Mouse (Mus musculus): ENCODE results near the gene Plek2. TPM values are rescaled to one million over a fixed set of nuclear protein-coding genes. Genes with fewer than 3 reads are reported as not detected.

Gene Plek2
- polyA plus RNA-seq (2012; rRNA removed), result 0.22 and 0.36 TPM in 2 replicates

- no peaks in the 10 kb centered on the region for H3K36me3 ChIP-seq (ENCODE audit: control insufficient read depth, insufficient read depth, low read length)
- H3K27ac ChIP-seq (ENCODE audit: control insufficient read depth, insufficient read depth, low read depth, low read length), result no peak within 1 kb of the TSS
- TF ChIP-seq CTCF (IDR thresholded peaks at IDR 0.05; ENCODE audit: control insufficient read depth, insufficient read depth, insufficient replicate concordance, low read depth, low read length) (peak; percentile 18; the same call in 1 of the 2 replicates), POLR2A (IDR thresholded peaks at IDR 0.05; ENCODE audit: control insufficient read depth, low read depth, low read length) (no peak)
- peaks cover 14% of the 10 kb centered on the region for H3K4me1 ChIP-seq (ENCODE audit: control insufficient read depth, insufficient read depth, low read length)
- H3K4me3 ChIP-seq (ENCODE audit: control insufficient read depth, low read depth, low read length), result peak within 1 kb of the TSS; percentile 87
- peaks cover 1% of the 10 kb centered on the region for H3K27me3 ChIP-seq (ENCODE audit: control insufficient read depth, insufficient read depth, low read length)
These were observed at the start of gene Plek2 for GRCm38 (mm10) chr12:78906707-78907162. Gene Plek2 (minus strand): TSS chr12:78906964.

- no peaks in the 10 kb centered on the region for H3K27me3 ChIP-seq (ENCODE audit: control insufficient read depth, insufficient read depth, low read length)
- H3K4me3 ChIP-seq (ENCODE audit: control insufficient read depth, low read depth, low read length), result no peak overlapping the region
- H3K27ac ChIP-seq (ENCODE audit: control insufficient read depth, insufficient read depth, low read depth, low read length), result no peak overlapping the region
- no peaks in the 10 kb centered on the region for H3K36me3 ChIP-seq (ENCODE audit: control insufficient read depth, insufficient read depth, low read length)
- TF ChIP-seq CTCF (IDR thresholded peaks at IDR 0.05; ENCODE audit: control insufficient read depth, insufficient read depth, insufficient replicate concordance, low read depth, low read length) (no peak), POLR2A (IDR thresholded peaks at IDR 0.05; ENCODE audit: control insufficient read depth, low read depth, low read length) (no peak)
- no peaks in the 10 kb centered on the region for H3K4me1 ChIP-seq (ENCODE audit: control insufficient read depth, insufficient read depth, low read length)
These were observed 49.6 kb upstream of the Plek2 start for GRCm38 (mm10) chr12:78956405-78956804.

- Histone ChIP-seq H3K4me3 (ENCODE audit: control insufficient read depth, low read depth, low read length) (no peak overlapping the region), H3K36me3 (ENCODE audit: control insufficient read depth, insufficient read depth, low read length) (no peaks in the 10 kb centered on the region), H3K27ac (ENCODE audit: control insufficient read depth, insufficient read depth, low read depth, low read length) (no peak overlapping the region), H3K27me3 (ENCODE audit: control insufficient read depth, insufficient read depth, low read length) (no peaks in the 10 kb centered on the region), H3K4me1 (ENCODE audit: control insufficient read depth, insufficient read depth, low read length) (no peaks in the 10 kb centered on the region)
- TF ChIP-seq POLR2A (IDR thresholded peaks at IDR 0.05; ENCODE audit: control insufficient read depth, low read depth, low read length) (no peak), CTCF (IDR thresholded peaks at IDR 0.05; ENCODE audit: control insufficient read depth, insufficient read depth, insufficient replicate concordance, low read depth, low read length) (no peak)
These were observed 45.7 kb upstream of the Plek2 start for GRCm38 (mm10) chr12:78952484-78952883.

- Histone ChIP-seq H3K4me3 (ENCODE audit: control insufficient read depth, low read depth, low read length) (no peak overlapping the region), H3K4me1 (ENCODE audit: control insufficient read depth, insufficient read depth, low read length) (no peaks in the 10 kb centered on the region), H3K27ac (ENCODE audit: control insufficient read depth, insufficient read depth, low read depth, low read length) (no peak overlapping the region), H3K27me3 (ENCODE audit: control insufficient read depth, insufficient read depth, low read length) (no peaks in the 10 kb centered on the region), H3K36me3 (ENCODE audit: control insufficient read depth, insufficient read depth, low read length) (no peaks in the 10 kb centered on the region)
- no peak for TF ChIP-seq CTCF (IDR thresholded peaks at IDR 0.05; ENCODE audit: control insufficient read depth, insufficient read depth, insufficient replicate concordance, low read depth, low read length)
- TF ChIP-seq POLR2A (IDR thresholded peaks at IDR 0.05; ENCODE audit: control insufficient read depth, low read depth, low read length), result no peak
These were observed 45.3 kb upstream of the Plek2 start for GRCm38 (mm10) chr12:78952053-78952452.

GRCm38 (mm10) chr12:78947661-78948060 is 40.9 kb upstream of the Plek2 start:
- no peak overlapping the region for H3K27ac ChIP-seq (ENCODE audit: control insufficient read depth, insufficient read depth, low read depth, low read length)
- no peaks in the 10 kb centered on the region for H3K4me1 ChIP-seq (ENCODE audit: control insufficient read depth, insufficient read depth, low read length)
- H3K36me3 ChIP-seq (ENCODE audit: control insufficient read depth, insufficient read depth, low read length), result no peaks in the 10 kb centered on the region
- TF ChIP-seq CTCF (IDR thresholded peaks at IDR 0.05; ENCODE audit: control insufficient read depth, insufficient read depth, insufficient replicate concordance, low read depth, low read length) (no peak), POLR2A (IDR thresholded peaks at IDR 0.05; ENCODE audit: control insufficient read depth, low read depth, low read length) (no peak)
- no peaks in the 10 kb centered on the region for H3K27me3 ChIP-seq (ENCODE audit: control insufficient read depth, insufficient read depth, low read length)
- H3K4me3 ChIP-seq (ENCODE audit: control insufficient read depth, low read depth, low read length), result no peak overlapping the region

GRCm38 (mm10) chr12:78947161-78947560 is 40.4 kb upstream of the Plek2 start:
- no peak for TF ChIP-seq CTCF (IDR thresholded peaks at IDR 0.05; ENCODE audit: control insufficient read depth, insufficient read depth, insufficient replicate concordance, low read depth, low read length)
- no peak for TF ChIP-seq POLR2A (IDR thresholded peaks at IDR 0.05; ENCODE audit: control insufficient read depth, low read depth, low read length)
- H3K27me3 ChIP-seq (ENCODE audit: control insufficient read depth, insufficient read depth, low read length), result no peaks in the 10 kb centered on the region

GRCm38 (mm10) chr12:78942931-78943330 is 36.2 kb upstream of the Plek2 start:
- no peak overlapping the region for H3K4me3 ChIP-seq (ENCODE audit: control insufficient read depth, low read depth, low read length)
- TF ChIP-seq POLR2A (IDR thresholded peaks at IDR 0.05; ENCODE audit: control insufficient read depth, low read depth, low read length), result no peak
- TF ChIP-seq CTCF (IDR thresholded peaks at IDR 0.05; ENCODE audit: control insufficient read depth, insufficient read depth, insufficient replicate concordance, low read depth, low read length), result no peak
- H3K27ac ChIP-seq (ENCODE audit: control insufficient read depth, insufficient read depth, low read depth, low read length), result no peak overlapping the region
- no peaks in the 10 kb centered on the region for H3K36me3 ChIP-seq (ENCODE audit: control insufficient read depth, insufficient read depth, low read length)
- no peaks in the 10 kb centered on the region for H3K27me3 ChIP-seq (ENCODE audit: control insufficient read depth, insufficient read depth, low read length)
- no peaks in the 10 kb centered on the region for H3K4me1 ChIP-seq (ENCODE audit: control insufficient read depth, insufficient read depth, low read length)

More at GRCm38 (mm10) chr12:78947161-78947560, 40.4 kb upstream of the Plek2 start:
- Histone ChIP-seq H3K4me3 (ENCODE audit: control insufficient read depth, low read depth, low read length) (no peak overlapping the region), H3K4me1 (ENCODE audit: control insufficient read depth, insufficient read depth, low read length) (no peaks in the 10 kb centered on the region), H3K36me3 (ENCODE audit: control insufficient read depth, insufficient read depth, low read length) (no peaks in the 10 kb centered on the region), H3K27ac (ENCODE audit: control insufficient read depth, insufficient read depth, low read depth, low read length) (no peak overlapping the region)

- no peaks in the 10 kb centered on the region for H3K27me3 ChIP-seq (ENCODE audit: control insufficient read depth, insufficient read depth, low read length)
- no peak overlapping the region for H3K27ac ChIP-seq (ENCODE audit: control insufficient read depth, insufficient read depth, low read depth, low read length)
- H3K36me3 ChIP-seq (ENCODE audit: control insufficient read depth, insufficient read depth, low read length), result no peaks in the 10 kb centered on the region
- no peaks in the 10 kb centered on the region for H3K4me1 ChIP-seq (ENCODE audit: control insufficient read depth, insufficient read depth, low read length)
- TF ChIP-seq POLR2A (IDR thresholded peaks at IDR 0.05; ENCODE audit: control insufficient read depth, low read depth, low read length) (no peak), CTCF (IDR thresholded peaks at IDR 0.05; ENCODE audit: control insufficient read depth, insufficient read depth, insufficient replicate concordance, low read depth, low read length) (no peak)
- no peak overlapping the region for H3K4me3 ChIP-seq (ENCODE audit: control insufficient read depth, low read depth, low read length)
These were observed 33.3 kb upstream of the Plek2 start for GRCm38 (mm10) chr12:78940081-78940480.

All from testis, adult 2 months (tissue).